Mouse (Mus musculus) spleen, adult 18-20 months (tissue): ENCODE data around the gene Col25a1.

Source experiments
- DNase-seq, 2 experiments: peaks; one replicate each; pipeline ENCODE4 v3.0.0; 2022; ENCODE audit warnings: mixed read lengths in 2 of 2

Gene Col25a1

GRCm38 (mm10) chr3:130494192-130494591 lies 362.9 kb downstream of the Col25a1 start:
- no peak for DNase-seq

- DNase-seq, result no peak
These were observed 363.5 kb downstream of the Col25a1 start for GRCm38 (mm10) chr3:130494665-130495396.

GRCm38 (mm10) chr3:130497036-130497435 lies 365.7 kb downstream of the Col25a1 start:
- no peak for DNase-seq

GRCm38 (mm10) chr3:130501713-130502112 lies 370.4 kb downstream of the Col25a1 start:
- DNase-seq, result no peak

GRCm38 (mm10) chr3:130508330-130508729 lies 377.0 kb downstream of the Col25a1 start:
- DNase-seq, result no peak

GRCm38 (mm10) chr3:130518457-130518879 lies 387.2 kb downstream of the Col25a1 start:
- DNase-seq, result no peak

GRCm38 (mm10) chr3:130521834-130522476 lies 390.7 kb downstream of the Col25a1 start:
- DNase-seq, result no peak

- no peak for DNase-seq
These were observed 391.7 kb downstream of the Col25a1 start for GRCm38 (mm10) chr3:130523019-130523418.

GRCm38 (mm10) chr3:130524367-130525137 lies 393.3 kb downstream of the Col25a1 start:
- DNase-seq, result no peak

GRCm38 (mm10) chr3:130535021-130535420 lies 403.7 kb downstream of the Col25a1 start:
- no peak for DNase-seq

GRCm38 (mm10) chr3:130541541-130541940 lies 410.2 kb downstream of the Col25a1 start:
- no peak for DNase-seq

- no peak for DNase-seq
These were observed 414.7 kb downstream of the Col25a1 start for GRCm38 (mm10) chr3:130545995-130546394.

- no peak for DNase-seq
These were observed 417.8 kb downstream of the Col25a1 start for GRCm38 (mm10) chr3:130549066-130549465.

- no peak for DNase-seq
These were observed 425.0 kb downstream of the Col25a1 start for GRCm38 (mm10) chr3:130556263-130556662.

GRCm38 (mm10) chr3:130565586-130565985 lies 434.3 kb downstream of the Col25a1 start:
- DNase-seq, result no peak

- no peak for DNase-seq
These were observed 437.2 kb downstream of the Col25a1 start for GRCm38 (mm10) chr3:130568331-130569095.

- DNase-seq, result no peak
These were observed 441.9 kb downstream of the Col25a1 start for GRCm38 (mm10) chr3:130573243-130573642.

GRCm38 (mm10) chr3:130574652-130575051 lies 443.4 kb downstream of the Col25a1 start:
- DNase-seq, result no peak

GRCm38 (mm10) chr3:130576683-130577082 lies 445.4 kb downstream of the Col25a1 start:
- DNase-seq, result no peak

GRCm38 (mm10) chr3:130579501-130579900 lies 448.2 kb downstream of the Col25a1 start:
- no peak for DNase-seq

- no peak for DNase-seq
These were observed 450.3 kb downstream of the Col25a1 start for GRCm38 (mm10) chr3:130581577-130581976.

GRCm38 (mm10) chr3:130582903-130583664 lies 451.8 kb downstream of the Col25a1 start:
- DNase-seq, result no peak
